Mouse (Mus musculus): ENCODE measurements around the gene Cep95.
"Not testable (repeated sequence)": the region's sequence is repeated elsewhere in the genome, so short reads cannot be mapped to it uniquely, and the experiment has no call there.

Cep95 gene

DNA sequence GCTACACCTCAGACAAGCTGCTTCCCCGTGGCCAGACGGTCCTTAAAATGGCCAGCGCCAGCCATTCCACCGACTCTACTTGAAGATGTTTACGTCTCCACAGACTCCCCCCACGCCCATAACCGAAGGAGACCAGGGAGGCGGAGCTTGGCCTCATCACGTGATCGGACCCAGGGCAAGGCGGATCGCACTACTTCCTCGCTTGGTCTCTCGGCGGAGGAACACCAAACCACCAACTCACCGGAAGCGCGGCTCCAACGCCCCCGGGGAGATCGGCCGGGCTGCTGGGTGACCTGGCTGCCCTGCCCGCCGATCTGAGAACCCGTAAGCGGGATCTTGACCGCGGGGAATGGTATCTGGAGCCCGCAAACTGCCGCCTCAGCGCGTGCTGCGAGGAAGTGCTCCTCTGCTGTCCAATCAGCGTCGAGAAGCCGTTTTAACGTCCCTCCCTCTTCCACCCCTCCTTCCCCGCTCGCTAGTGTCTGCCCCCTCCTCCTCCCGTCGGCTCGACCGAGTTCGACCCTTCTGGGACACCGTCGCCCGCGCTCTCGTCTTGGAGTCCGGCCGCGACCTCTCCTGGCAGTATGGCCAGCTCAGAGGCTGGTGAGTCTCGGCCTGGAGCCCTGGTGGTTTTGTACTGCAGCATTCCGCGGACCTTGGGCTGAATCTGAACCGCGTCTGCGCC is at the start of gene Cep95, which contains the start of gene Ddx5:
Cep95 (plus strand) TSS at position 478 of the 685 bp plus-strand sequence.
Ddx5 (minus strand) TSS at position 411 of the 685 bp plus-strand sequence.
- DNase-seq (ENCODE audit: low spot score in 2 of 2) = peak; percentile 96 to 98

GRCm38 (mm10) chr11:106740724-106741123 is 48.3 kb upstream of the Cep95 start:
- not testable (repeated sequence) for DNase-seq (ENCODE audit: low spot score in 2 of 2)

DNA sequence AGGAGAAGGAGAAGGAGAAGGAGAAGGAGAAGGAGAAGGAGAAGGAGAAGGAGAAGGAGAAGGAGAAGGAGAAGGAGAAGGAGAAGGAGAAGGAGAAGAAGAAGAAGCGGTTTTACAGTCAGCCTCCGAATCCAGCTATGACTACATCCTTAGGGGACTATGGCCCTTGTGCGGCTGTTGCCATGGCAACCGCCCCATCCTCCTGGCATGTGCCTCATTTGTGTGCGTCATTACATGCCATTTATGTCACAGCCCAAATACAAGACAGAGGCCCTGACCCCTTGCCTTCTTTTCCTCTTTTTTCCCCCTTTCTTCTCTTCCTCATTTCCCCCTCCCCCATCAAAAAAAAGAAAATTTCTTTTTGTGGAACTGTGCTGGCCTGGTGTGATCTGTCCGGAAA is 47.8 kb upstream of the Cep95 start:
- no peak for DNase-seq (ENCODE audit: low spot score in 2 of 2)

GRCm38 (mm10) chr11:106741826-106742225 is 47.2 kb upstream of the Cep95 start:
- DNase-seq (ENCODE audit: low spot score in 2 of 2) = no peak

DNA sequence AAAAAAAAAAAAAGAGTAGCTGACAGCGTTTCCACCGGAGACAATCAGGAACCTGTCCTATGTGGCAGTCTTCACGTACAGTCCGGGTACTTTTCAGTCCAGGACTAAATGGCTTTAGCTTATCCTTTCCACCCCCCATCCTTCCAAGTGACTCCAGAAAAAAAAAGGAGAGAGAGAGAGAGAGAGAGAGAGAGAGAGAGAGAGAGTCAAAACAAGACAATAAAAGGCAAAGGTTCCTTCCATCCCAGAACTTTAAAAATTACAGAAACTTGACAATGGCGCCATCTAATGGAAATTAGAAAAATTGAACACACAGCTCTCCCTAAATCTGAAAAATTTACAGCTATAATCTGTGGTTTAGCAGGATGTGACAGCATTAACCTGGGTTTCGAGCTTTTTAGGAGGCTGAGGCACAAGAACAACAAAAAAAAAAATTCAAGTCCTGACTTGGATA is 46.6 kb upstream of the Cep95 start:
- no peak for DNase-seq (ENCODE audit: low spot score in 2 of 2)

DNA sequence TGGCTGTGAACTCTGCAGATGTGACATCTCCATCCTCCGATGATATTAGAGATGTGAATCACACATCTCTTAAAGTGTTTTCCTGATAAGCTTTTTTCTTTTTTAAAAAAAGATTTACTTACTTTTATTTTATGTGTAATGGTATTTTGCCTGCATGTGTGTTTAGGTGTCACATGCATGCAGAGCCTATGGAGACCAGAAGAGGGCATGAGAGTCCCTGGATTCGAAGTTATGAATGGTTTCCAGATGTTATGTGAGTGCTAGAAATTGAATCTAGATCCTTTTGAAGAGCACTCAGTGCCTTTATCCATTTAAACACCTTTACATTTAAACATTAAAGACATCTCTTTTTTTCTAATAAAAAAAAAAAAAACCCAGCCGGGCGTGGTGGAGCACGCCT is 44.1 kb upstream of the Cep95 start:
- DNase-seq (ENCODE audit: low spot score in 2 of 2) = no peak

GRCm38 (mm10) chr11:106749557-106750120 is 39.4 kb upstream of the Cep95 start:
- not testable (repeated sequence) for DNase-seq (ENCODE audit: low spot score in 2 of 2)

DNA sequence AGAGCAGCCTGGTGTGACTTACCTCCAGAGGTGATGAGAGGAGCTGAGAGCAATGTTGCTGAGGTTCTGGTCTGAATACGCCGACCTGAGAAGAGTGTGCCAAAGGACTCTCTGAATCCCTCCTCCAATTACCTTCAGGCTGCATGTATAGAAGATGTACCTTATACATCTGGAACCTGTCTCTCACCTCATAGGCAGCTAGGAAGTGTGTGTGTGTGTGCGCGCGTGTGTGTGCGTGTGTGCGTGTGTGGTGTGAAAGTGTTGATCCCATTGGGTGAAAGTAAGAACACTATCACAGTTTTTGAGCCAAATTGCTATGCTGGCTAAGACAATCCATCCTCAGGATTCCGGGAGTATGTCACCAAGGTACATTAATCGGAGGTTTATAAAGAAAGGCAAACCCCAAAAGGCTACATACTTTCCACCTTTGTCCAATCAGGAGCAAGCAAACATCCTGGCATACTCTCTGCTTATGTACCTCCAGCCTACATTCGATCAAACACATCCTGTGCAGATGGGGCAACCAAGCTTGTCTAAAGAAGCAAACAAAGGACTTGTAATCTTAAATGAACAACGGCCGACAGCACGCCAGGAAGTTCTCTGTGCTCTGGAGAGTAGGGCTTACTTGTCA is 38.8 kb upstream of the Cep95 start, which contains the start of gene Pecam1:
Pecam1 (minus strand) TSS at position 508 of the 631 bp plus-strand sequence.
- DNase-seq (ENCODE audit: low spot score in 2 of 2) = no peak

- no peak for DNase-seq (ENCODE audit: low spot score in 2 of 2)
These were observed 37.7 kb upstream of the Cep95 start, which contains the start of gene Milr1 for GRCm38 (mm10) chr11:106751039-106752018. Gene Milr1 (plus strand): TSS chr11:106751226.

DNA sequence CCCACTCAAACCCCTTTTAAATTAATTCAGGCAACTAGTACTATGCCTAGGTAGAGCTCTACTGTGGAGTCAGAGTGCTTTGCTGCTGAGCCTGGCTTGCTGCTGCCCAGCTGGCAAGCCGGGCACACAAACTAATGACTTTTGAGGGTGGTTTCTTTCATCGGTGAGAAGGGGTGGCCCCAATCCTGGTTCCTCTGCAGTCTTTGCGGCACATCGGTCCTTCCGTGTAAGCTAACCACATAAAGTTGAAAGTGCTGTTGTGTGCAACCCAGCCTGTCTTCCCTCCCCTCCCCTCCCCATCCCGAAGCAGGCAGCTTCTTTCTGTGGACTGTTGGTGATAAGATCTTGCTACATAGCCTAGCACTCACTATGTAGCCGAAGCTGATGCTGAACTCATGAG is 36.9 kb upstream of the Cep95 start:
- no peak for DNase-seq (ENCODE audit: low spot score in 2 of 2)

DNA sequence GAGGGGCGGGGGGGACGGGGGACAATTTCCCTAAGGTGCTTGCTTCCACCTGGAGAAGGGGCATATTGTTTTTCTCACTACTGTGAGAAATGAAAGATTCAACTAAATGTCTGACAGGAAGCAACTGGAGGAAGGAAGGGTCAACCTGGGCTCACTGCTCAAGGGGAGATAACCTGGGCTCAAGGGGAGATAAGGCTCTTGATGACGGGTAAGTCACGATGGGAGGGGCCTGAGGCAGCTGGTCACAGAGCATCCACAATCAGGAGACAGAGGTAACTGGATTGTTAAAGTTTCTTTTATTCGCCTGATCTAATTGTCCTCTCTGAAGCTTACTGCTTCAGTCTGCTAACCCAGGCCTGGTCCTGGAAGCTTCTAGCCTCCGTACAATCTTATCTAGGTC is 35.7 kb upstream of the Cep95 start:
- DNase-seq (ENCODE audit: low spot score in 2 of 2) = no peak

GRCm38 (mm10) chr11:106755583-106755982 is 33.5 kb upstream of the Cep95 start:
- DNase-seq (ENCODE audit: low spot score in 2 of 2) = no peak

- no peak for DNase-seq (ENCODE audit: low spot score in 2 of 2)
These were observed 30.0 kb upstream of the Cep95 start for GRCm38 (mm10) chr11:106759028-106759427.

GRCm38 (mm10) chr11:106760511-106760910 is 28.5 kb upstream of the Cep95 start:
- no peak for DNase-seq (ENCODE audit: low spot score in 2 of 2)

GRCm38 (mm10) chr11:106762139-106762799 is 26.8 kb upstream of the Cep95 start:
- DNase-seq (ENCODE audit: low spot score in 2 of 2) = peak in 1 of 2 experiments; percentile 64

- DNase-seq (ENCODE audit: low spot score in 2 of 2) = no peak
These were observed 26.3 kb upstream of the Cep95 start for GRCm38 (mm10) chr11:106762800-106763185.

GRCm38 (mm10) chr11:106766611-106767162 is 22.4 kb upstream of the Cep95 start:
- DNase-seq (ENCODE audit: low spot score in 2 of 2) = no peak

GRCm38 (mm10) chr11:106767516-106767915 is 21.5 kb upstream of the Cep95 start:
- DNase-seq (ENCODE audit: low spot score in 2 of 2) = no peak

DNA sequence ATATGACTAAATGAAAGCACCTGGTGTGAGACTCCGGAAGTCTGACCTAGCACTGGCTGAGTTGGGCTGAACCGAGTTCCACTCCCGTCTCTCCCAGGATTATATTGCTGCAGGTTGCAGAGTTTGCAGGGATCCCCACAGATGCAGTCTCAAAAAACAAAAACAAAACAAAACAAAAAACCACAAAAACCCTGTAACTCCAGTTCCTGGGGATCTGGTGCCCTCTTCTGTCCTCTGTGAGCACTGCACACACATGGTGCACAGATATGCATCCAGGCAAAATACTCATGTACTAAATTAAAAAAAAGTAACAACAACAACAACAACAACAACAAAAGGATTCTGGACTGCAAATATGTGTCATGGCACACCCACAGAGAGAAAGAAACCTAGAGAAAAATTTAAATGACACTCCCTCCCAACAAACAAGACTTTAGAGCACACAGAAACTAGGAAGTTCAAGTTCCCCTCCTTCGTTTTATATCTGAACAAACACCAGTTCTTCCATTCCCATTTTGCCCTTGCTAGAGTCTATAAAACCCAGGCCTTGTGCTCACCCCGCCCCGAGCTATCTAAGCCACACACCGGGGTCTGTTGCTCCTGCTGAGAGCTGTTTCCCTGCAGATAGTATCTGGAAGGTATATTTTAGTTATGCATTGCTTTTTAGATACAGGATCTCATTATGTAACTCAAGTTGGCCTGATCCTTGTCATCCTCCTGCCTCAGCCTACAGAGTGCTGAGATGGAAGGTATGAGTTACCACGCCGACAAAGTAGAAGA is 18.7 kb upstream of the Cep95 start:
- no peak for DNase-seq (ENCODE audit: low spot score in 2 of 2)

DNA sequence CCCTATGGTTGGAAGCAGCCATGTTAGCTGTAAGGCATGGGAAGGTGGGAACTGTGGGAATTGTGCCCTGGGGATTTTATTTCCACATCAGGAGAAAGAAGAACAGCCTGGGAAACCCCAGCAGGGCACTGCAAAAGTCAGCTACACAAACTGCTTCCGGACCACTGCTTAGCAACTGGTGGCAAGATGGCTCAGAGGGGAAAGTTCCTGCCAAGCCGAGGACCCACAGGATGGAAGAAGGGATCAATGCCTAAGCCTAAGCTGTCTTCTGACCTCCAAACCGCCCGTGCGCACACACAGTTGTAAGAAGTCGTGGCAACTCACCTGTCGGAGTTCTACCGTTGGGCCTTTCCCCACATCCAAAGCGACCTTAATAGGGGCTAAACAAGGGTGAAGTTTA is 16.0 kb upstream of the Cep95 start:
- peak in 1 of 2 experiments; percentile 41 for DNase-seq (ENCODE audit: low spot score in 2 of 2)

Data from urinary bladder, postnatal 4 days (tissue).